Mouse (Mus musculus): ENCODE data around the gene Lyz2. TPM values are rescaled to one million over a fixed set of nuclear protein-coding genes. Genes with fewer than 3 reads are reported as not detected.
A peak's percentile ranks its signal among the peaks of the same experiment; 100 is the strongest.

Gene Lyz2
- polyA plus RNA-seq, 1 experiment from 2014 or later: 51.3 TPM

- Histone ChIP-seq H3K4me1 (ENCODE audit: control insufficient read depth, insufficient read depth, low read length) (no peaks in the 10 kb centered on the region), H3K4me3 (ENCODE audit: low read length) (no peak overlapping the region), H3K27me3 (ENCODE audit: control insufficient read depth, insufficient read depth, low read length) (no peaks in the 10 kb centered on the region), H3K9me3 (ENCODE audit: control insufficient read depth, low read length) (no peaks in the 10 kb centered on the region), H3K4me2 (replicated peaks; ENCODE audit: low read depth, low read length) (no peak overlapping the region), H3K36me3 (ENCODE audit: control insufficient read depth, insufficient read depth, low read length) (no peaks in the 10 kb centered on the region), H3K9ac (ENCODE audit: low read depth, low read length) (no peak overlapping the region), H3K27ac (ENCODE audit: low read depth, low read length) (no peak overlapping the region)
- 52% methylated on average over 11 of the region's 11 CpGs for WGBS
- no peak for ATAC-seq (ENCODE audit: low FRiP score, low TSS enrichment)
These were observed 46.3 kb downstream of the Lyz2 start for GRCm38 (mm10) chr10:117235866-117236265.

DNA sequence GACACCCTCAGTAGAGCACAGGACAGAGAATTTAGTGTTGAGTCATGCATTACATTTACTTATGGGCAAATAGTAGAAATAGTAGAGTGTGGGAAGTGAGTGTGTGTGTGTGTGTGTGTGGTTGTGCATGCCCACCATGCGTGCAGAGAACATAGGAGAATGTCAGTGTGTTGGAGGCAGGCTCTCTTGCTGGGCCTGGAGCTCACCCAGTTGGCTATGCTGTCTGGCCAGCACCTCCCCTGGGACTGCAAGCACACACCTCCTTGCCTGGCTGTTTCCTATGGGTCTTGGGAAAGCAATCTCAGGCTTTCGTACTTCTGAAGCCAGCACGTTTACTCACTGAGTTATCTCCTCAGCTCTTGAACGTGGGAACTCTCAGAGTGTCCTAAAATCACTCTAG, 47.3 kb downstream of the Lyz2 start:
- H3K9ac ChIP-seq (ENCODE audit: low read depth, low read length): no peak overlapping the region
- 72% methylated on average over 4 of the region's 4 CpGs for WGBS

GRCm38 (mm10) chr10:117229826-117230225, 52.3 kb downstream of the Lyz2 start:
- ATAC-seq (ENCODE audit: low FRiP score, low TSS enrichment): peak; percentile 83
- Histone ChIP-seq H3K4me2 (replicated peaks; ENCODE audit: low read depth, low read length) (no peak overlapping the region), H3K27me3 (ENCODE audit: control insufficient read depth, insufficient read depth, low read length) (no peaks in the 10 kb centered on the region), H3K9me3 (ENCODE audit: control insufficient read depth, low read length) (no peaks in the 10 kb centered on the region), H3K27ac (ENCODE audit: low read depth, low read length) (no peak overlapping the region), H3K4me3 (ENCODE audit: low read length) (no peak overlapping the region), H3K9ac (ENCODE audit: low read depth, low read length) (no peak overlapping the region), H3K36me3 (ENCODE audit: control insufficient read depth, insufficient read depth, low read length) (no peaks in the 10 kb centered on the region), H3K4me1 (ENCODE audit: control insufficient read depth, insufficient read depth, low read length) (no peaks in the 10 kb centered on the region)
- 46% methylated on average over 16 of the region's 16 CpGs for WGBS

More for the DNA sequence above, 47.3 kb downstream of the Lyz2 start:
- ATAC-seq (ENCODE audit: low FRiP score, low TSS enrichment): no peak
- Histone ChIP-seq H3K9me3 (ENCODE audit: control insufficient read depth, low read length) (no peaks in the 10 kb centered on the region), H3K27ac (ENCODE audit: low read depth, low read length) (no peak overlapping the region), H3K4me1 (ENCODE audit: control insufficient read depth, insufficient read depth, low read length) (no peaks in the 10 kb centered on the region), H3K4me2 (replicated peaks; ENCODE audit: low read depth, low read length) (no peak overlapping the region), H3K4me3 (ENCODE audit: low read length) (no peak overlapping the region), H3K27me3 (ENCODE audit: control insufficient read depth, insufficient read depth, low read length) (no peaks in the 10 kb centered on the region), H3K36me3 (ENCODE audit: control insufficient read depth, insufficient read depth, low read length) (no peaks in the 10 kb centered on the region)

Other genes starting within 250 kb of the Lyz2 start
- not detected in 2 replicates for gene Lrrc10, start 237.0 kb downstream of the Lyz2 start, polyA plus RNA-seq (2014; fragmentation: Nextera tagmentation; extraction: Ambion mirVana)
- gene Cct2, start 218.5 kb downstream of the Lyz2 start, polyA plus RNA-seq (2014; fragmentation: Nextera tagmentation; extraction: Ambion mirVana): 305 and 310 TPM in 2 replicates
- 25.4 and 28.0 TPM in 2 replicates for gene Frs2, start 133.8 kb downstream of the Lyz2 start, polyA plus RNA-seq (2014; fragmentation: Nextera tagmentation; extraction: Ambion mirVana)
- 82.1 and 93.5 TPM in 2 replicates for gene Yeats4, start 57.8 kb downstream of the Lyz2 start, polyA plus RNA-seq (2014; fragmentation: Nextera tagmentation; extraction: Ambion mirVana)
- gene 9530003J23Rik, start 43.6 kb downstream of the Lyz2 start, polyA plus RNA-seq (2014; fragmentation: Nextera tagmentation; extraction: Ambion mirVana): not detected in 2 replicates
- gene Lyz1, start 10.5 kb upstream of the Lyz2 start, polyA plus RNA-seq (2014; fragmentation: Nextera tagmentation; extraction: Ambion mirVana): not detected in 2 replicates
- 166 and 208 TPM in 2 replicates for gene Cpsf6, start 97.7 kb upstream of the Lyz2 start, polyA plus RNA-seq (2014; fragmentation: Nextera tagmentation; extraction: Ambion mirVana)

Measured in kidney, embryonic 14.5 days (tissue).